Mouse (Mus musculus): ENCODE measurements around the gene Morf4l2. TPM values are rescaled to one million over a fixed set of nuclear protein-coding genes. Genes with fewer than 3 reads are reported as not detected.
"Not testable (repeated sequence)": the region's sequence is repeated elsewhere in the genome, so short reads cannot be mapped to it uniquely, and the experiment has no call there.

The Morf4l2 gene
- 100 to 1,000 TPM; 337 to 381 TPM for total RNA-seq (2021)

GRCm38 (mm10) chrX:136743459-136743858, at the start of gene Morf4l2:
Morf4l2 (minus strand) TSS chrX:136743690.
- no peak for DNase-seq (ENCODE audit: low spot score in 2 of 2)
- intact Hi-C loops (cut with DNase I), result loop anchor here (5.0 kb wide), 2 partner anchors 274 to 294 kb away; partner anchors contain the start of gene Slc25a53

GRCm38 (mm10) chrX:136789446-136789845, 46.0 kb upstream of the Morf4l2 start:
- intact Hi-C loops (cut with DNase I), result no loop called here
- no peak for DNase-seq (ENCODE audit: low spot score in 2 of 2)

DNA sequence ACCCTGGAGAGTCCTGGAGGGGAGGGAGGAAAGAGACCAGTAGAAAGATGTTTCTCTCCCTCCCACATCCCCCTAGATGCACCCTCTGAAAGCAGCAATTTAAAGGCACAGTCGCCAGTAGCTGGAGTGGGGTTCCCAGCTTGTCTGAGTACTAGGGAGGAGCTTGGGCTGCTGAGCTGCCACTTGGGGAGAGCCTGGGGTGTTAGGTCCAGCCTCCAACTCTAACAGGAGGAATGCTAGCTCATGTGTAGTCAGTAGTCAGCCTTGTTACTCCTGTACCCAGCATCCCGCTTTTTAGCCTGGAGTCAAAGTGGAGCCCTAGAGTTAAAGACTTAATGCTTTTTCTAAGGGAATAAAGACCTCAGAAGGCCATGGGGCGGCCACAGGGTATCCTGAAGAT, 36.6 kb upstream of the Morf4l2 start, which contains the start of gene Glra4:
Glra4 (minus strand) TSS at position 101 of the 400 bp plus-strand sequence.
- no peak for DNase-seq (ENCODE audit: low spot score in 2 of 2)
- intact Hi-C loops (cut with DNase I), result no loop called here

- intact Hi-C loops (cut with DNase I), result no loop called here
- no peak for DNase-seq (ENCODE audit: low spot score in 2 of 2)
Measured at GRCm38 (mm10) chrX:136779262-136779661, 35.8 kb upstream of the Morf4l2 start.

- DNase-seq (ENCODE audit: low spot score in 2 of 2), result no peak
- intact Hi-C loops (cut with DNase I), result no loop called here
Measured at GRCm38 (mm10) chrX:136778046-136778445, 34.6 kb upstream of the Morf4l2 start.

DNA sequence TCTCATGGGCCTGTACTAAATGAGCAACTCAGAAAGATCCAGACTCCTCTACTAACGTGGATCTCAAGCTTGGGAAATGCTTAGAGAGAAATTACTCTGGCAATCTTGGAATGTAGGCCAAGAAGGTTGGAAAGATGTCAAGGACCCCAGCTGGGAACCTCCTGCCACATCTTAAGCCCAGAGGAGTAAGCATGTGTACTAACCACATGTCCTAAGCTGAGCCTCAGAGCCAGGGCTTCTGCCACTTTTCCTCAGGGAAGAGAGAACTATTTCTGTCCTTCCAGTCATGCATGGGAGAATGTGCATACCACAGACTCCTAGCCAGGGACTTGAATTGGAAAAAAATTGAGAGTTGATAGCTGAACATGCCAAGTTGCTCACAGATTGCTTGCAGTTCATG, 29.5 kb upstream of the Morf4l2 start:
- DNase-seq (ENCODE audit: low spot score in 2 of 2), result no peak
- intact Hi-C loops (cut with DNase I), result no loop called here

GRCm38 (mm10) chrX:136761103-136762074, 17.9 kb upstream of the Morf4l2 start:
- intact Hi-C loops (cut with DNase I), result loop anchor here (1.0 kb wide), 1 partner anchor 59 kb away; no protein-coding TSS in a partner anchor
- peak in 1 of 2 experiments; percentile 50 for DNase-seq (ENCODE audit: low spot score in 2 of 2)

- intact Hi-C loops (cut with DNase I), result no loop called here
- DNase-seq (ENCODE audit: low spot score in 2 of 2), result peak in 1 of 2 experiments; percentile 49
Measured at GRCm38 (mm10) chrX:136755464-136755863, 12.0 kb upstream of the Morf4l2 start.

- DNase-seq (ENCODE audit: low spot score in 2 of 2), result no peak
- intact Hi-C loops (cut with DNase I), result no loop called here
Measured at GRCm38 (mm10) chrX:136749329-136749728, 5.8 kb upstream of the Morf4l2 start.

- intact Hi-C loops (cut with DNase I), result loop anchor here (5.0 kb wide), 2 partner anchors 273 to 293 kb away; partner anchors contain the start of gene Slc25a53
- no peak for DNase-seq (ENCODE audit: low spot score in 2 of 2)
Measured at GRCm38 (mm10) chrX:136744663-136745062, 1.2 kb upstream of the Morf4l2 start.

DNA sequence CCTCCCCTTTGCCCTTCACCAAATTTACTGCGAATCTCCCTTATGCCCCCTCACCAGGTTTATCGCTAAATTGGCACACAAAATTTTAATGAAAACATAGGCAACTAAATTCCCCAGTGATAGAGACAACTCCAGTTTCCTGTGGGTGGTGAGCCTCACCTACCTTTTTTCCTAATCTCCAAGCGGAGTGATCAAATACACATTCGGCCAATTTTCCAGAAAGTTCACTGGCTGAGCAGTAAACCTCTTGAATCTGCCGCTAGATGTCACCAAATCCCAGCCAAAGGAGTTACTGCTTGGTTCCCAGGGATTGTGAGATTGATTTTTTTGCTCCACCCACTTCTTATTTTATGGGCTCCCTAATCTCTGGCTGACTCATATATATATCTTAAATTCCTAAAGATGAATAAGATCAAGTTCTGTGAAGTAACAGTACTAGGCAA, 808 bp downstream of the Morf4l2 start:
- intact Hi-C loops (cut with DNase I), result loop anchor here (5.0 kb wide), 2 partner anchors 275 to 295 kb away; partner anchors contain the start of gene Slc25a53
- DNase-seq (ENCODE audit: low spot score in 2 of 2), result peak; percentile 48 to 70

DNA sequence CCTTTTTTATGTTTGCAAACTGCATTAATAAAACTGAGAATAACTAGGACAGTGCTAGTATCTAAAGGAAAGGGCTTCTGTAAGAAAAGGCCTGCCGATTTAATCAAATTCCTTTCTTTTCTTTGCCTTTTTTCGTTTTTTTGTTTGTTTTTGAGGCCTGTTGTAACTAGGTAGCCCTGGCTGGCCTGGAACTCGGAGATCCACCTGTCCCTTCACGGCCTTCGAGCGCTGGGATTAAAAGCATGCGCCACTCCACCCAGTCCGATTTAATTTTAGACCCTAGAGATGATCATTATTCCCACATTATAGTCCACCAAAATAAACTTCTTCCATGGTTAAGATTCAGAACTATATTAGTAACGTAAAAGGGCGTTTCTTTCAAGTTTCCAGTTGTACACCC, 1.2 kb downstream of the Morf4l2 start:
- intact Hi-C loops (cut with DNase I), result loop anchor here (5.0 kb wide), 2 partner anchors 275 to 295 kb away; partner anchors contain the start of gene Slc25a53
- DNase-seq (ENCODE audit: low spot score in 2 of 2), result no peak

GRCm38 (mm10) chrX:136741651-136742201, 1.8 kb downstream of the Morf4l2 start:
- intact Hi-C loops (cut with DNase I), result loop anchor here (2.0 to 5.0 kb wide), 3 partner anchors 117 to 296 kb away; partner anchors contain the start of gene Slc25a53

DNA sequence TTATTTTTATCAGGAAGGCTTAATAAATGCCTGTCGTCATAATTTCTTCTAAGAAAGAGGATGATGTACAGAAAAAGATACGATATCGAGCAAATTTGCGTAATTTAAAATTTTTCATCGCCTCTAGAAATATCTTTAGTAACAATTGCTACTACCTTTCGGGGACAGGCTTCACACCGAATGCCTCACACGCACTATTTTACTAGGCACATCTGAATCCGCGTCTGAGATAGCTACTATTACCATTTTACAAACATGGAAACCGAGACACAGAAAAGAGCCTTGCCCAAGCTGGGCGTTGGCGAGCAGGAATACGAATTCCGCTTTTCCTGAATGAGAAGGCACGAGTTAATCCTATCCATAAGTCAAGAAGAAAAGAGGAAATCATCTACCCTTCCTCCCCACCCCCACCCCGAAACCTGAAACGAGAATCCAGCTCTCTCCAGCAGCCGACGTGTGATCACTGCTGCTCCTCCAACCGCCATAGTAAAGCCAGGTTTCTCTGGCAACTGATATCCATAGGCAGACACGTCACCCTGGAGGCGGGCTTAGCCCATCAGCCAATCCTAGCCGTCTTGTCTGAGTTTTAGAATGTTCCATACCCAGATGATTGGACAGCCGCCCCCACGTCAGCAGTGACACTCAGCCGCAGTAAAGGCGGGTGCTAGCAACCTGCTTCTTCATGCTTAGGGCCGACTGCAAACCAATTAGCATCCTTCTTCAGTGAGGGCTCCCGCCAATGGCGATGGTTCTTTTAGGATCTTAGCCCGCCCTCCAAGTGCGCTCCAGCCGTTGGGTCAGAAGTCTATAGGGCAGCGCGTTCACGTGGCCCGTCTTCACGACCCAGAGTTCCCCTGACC, 2.5 kb downstream of the Morf4l2 start:
- intact Hi-C loops (cut with DNase I), result loop anchor here (2.0 to 5.0 kb wide), 3 partner anchors 116 to 296 kb away; partner anchors contain the start of gene Slc25a53
- peak; percentile 89 to 99 for DNase-seq (ENCODE audit: low spot score in 2 of 2)

More at GRCm38 (mm10) chrX:136741651-136742201, 1.8 kb downstream of the Morf4l2 start:
- DNase-seq (ENCODE audit: low spot score in 2 of 2), result peak; percentile 68 to 75

DNA sequence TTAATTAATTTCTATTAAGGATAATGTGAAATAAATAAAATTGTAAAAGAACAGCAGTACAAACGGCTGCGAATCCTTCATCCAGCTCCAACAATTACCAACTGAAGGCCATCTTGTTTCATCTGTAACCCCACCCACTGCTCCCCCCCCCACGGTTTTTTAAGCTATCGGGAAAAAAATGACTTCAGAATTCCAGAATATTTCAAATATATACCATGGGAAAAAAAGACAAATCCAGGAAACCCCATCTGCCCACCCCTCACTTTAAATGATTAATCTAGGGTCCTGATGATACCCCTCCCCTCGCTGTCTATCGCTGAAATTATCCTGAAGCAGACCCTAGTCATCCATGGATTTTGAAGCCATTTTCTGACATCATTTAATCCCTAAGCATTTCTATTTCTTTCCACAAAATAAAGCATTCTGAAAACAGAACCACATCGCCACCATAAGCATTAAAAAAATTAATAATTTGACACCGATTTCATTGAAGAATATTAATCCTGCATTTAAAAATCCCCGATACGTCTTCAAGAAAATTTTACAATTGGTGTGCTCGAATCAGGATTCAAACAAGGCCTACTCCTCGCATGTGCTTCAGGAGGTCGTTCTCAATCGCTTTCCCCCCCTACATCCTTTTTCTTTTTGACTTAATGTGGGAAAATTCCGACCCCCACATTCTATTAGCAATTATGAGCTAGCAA, 3.3 kb downstream of the Morf4l2 start:
- intact Hi-C loops (cut with DNase I), result loop anchor here (2.0 to 5.0 kb wide), 3 partner anchors 115 to 297 kb away; partner anchors contain the start of gene Slc25a53
- DNase-seq (ENCODE audit: low spot score in 2 of 2), result no peak

- intact Hi-C loops (cut with DNase I), result no loop called here
- DNase-seq (ENCODE audit: low spot score in 2 of 2), result no peak
Measured at GRCm38 (mm10) chrX:136732016-136732415, 11.5 kb downstream of the Morf4l2 start.

DNA sequence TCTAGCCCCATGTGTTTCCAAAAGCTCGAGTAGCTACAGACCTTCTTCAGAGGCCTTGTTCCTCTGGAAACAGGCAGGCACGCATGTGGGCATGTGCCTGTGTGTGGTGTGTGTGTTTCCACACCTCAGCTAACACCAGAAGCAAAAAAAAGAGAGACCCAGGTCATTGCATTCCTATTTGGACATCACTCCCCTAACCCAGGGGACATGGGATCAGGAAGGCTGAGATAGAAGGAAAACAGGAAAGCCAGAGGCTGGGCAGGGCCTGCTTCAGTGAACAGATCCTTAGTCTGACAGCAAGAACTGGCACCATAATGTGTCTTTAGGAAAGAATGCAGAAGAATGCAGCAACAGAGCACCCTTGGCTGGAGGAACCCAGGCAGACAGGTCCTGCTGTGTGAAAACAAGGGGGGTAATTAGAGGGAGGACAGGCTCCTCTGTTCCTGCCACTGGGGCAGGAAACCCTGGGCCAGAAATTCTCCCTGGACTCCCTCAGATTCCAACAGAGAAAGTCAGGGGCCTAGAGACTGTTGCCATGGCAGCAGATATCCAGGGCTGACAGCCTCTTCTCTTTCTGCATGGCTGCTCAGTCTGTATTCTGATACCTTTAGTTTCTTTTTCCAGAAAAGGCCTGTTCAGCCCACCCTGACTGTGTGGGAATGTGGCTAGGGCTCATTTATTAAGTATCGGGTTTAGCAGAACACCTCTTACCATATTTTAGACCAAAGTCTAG, 28.6 kb downstream of the Morf4l2 start:
- DNase-seq (ENCODE audit: low spot score in 2 of 2); intact Hi-C loops (cut with DNase I): not testable (repeated sequence)

DNA sequence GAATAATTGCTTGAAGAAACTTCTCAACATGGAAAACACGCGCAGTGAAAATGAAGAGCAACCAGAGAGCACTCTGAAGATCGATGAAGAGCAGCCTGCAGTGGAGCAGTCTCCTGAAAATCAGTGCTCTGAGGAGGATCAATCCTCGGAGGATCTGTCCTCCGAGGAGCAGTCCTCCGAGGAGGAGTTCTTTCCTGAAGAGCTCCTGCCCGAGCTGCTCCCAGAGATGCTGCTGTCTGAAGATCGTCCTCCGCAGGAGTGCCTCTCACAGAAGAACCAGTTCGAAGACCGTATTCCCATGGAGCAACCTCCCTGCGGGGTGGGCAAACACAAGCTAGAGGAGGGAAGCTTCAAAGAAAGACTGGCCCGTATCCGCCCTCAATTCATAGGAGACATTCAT, 34.7 kb downstream of the Morf4l2 start:
- DNase-seq (ENCODE audit: low spot score in 2 of 2), result no peak
- intact Hi-C loops (cut with DNase I), result no loop called here

Data from left cerebral cortex, postnatal 25 days (tissue).